Mouse (Mus musculus): ENCODE measurements around the gene Sema7a. TPM values are rescaled to one million over a fixed set of nuclear protein-coding genes. Genes with fewer than 3 reads are reported as not detected.

The Sema7a gene
- total RNA-seq, 1 experiment from 2014 or later, result 0.55 TPM

DNA sequence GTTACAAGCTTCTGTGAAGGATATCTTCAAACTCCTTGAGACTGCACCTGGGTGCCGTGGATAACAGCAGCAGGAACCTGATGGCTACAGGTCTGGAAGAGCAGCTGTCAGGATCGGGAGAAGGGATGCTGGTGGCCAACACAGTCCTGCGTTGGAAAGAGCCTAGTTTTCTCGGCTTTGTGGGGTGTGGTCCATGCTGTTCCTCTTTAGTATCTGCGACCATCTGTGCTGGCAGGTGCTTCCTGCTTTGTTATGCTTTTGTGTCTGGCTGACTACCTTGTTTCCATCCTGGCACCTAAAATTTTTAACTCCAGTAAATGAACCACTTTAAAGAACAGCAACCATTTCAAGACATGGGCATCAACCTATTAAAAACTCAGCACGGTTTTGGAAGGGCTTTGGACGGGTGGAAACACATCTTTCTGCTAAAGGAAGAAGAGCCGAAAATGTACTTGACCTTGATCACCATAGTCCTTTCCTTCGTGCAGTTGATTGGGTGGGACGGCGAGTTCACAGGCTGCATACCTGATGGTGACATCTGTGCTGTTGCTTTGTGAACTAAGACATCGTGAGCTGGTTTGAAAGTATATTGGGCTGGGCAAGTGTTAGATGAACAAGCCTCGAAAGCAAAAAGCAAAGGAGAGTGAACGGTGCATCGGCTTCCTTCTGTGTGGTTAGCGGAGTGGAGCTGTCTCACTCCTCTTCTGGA lies 66.0 kb downstream of the Sema7a start, which contains the start of gene Cyp11a1:
Cyp11a1 (plus strand) TSS at position 659 of the 709 bp plus-strand sequence.
- ATAC-seq (replicated peaks; ENCODE audit: low read depth, poor library complexity, severe bottlenecking), result no peak

DNA sequence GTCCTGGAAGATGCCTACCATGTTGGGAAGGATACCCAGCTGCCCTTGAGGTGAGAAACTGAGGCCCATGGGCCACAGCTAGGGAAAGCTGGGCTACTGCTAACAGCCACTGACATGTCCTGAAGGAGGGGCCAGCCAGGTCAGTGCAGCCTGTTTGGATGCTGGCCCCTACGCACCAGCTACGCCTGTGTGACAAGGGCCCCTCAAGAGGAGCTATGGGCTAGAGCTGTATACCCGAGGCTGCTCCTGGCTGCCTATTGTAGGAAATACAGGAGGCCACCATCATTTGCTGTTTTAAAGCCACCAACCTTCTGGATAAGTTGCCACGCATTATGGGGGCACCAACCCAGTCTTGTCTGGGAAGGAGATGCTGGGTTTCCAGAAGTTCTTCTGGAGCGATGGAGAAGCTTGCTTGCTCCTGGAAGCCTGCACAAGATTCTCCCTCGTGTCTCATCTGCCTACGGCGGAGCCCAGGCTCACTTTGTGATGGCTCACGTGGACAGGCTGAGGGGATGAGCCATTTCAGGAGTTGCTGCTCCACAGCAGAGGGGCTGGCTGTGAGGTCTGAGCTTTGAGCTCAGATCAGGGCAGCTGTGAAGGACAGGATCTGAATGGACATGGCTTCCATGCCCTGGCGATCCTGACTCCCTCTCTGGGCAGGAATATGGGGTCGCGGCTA lies 68.6 kb downstream of the Sema7a start:
- no peak for ATAC-seq (replicated peaks; ENCODE audit: low read depth, poor library complexity, severe bottlenecking)

- ATAC-seq (replicated peaks; ENCODE audit: low read depth, poor library complexity, severe bottlenecking), result no peak
Observed at GRCm38 (mm10) chr9:58009015-58009362, 69.1 kb downstream of the Sema7a start.

GRCm38 (mm10) chr9:58009588-58009987 lies 69.7 kb downstream of the Sema7a start:
- no peak for ATAC-seq (replicated peaks; ENCODE audit: low read depth, poor library complexity, severe bottlenecking)

GRCm38 (mm10) chr9:58011027-58011426 lies 71.1 kb downstream of the Sema7a start:
- ATAC-seq (replicated peaks; ENCODE audit: low read depth, poor library complexity, severe bottlenecking), result 0 out of 2 replicates have a peak, but pooled peaks have one; percentile 41

GRCm38 (mm10) chr9:58011552-58011951 lies 71.6 kb downstream of the Sema7a start:
- ATAC-seq (replicated peaks; ENCODE audit: low read depth, poor library complexity, severe bottlenecking), result no peak

Other genes with a start within 250 kb of the Sema7a start
- 7.2 and 9.8 TPM in 2 replicates for gene Edc3, start 231.6 kb upstream of the Sema7a start, total RNA-seq (2017)
- gene Clk3, start 174.3 kb upstream of the Sema7a start, total RNA-seq (2017), result 38.1 and 40.5 TPM in 2 replicates
- gene Arid3b, start 103.3 kb upstream of the Sema7a start, total RNA-seq (2017), result 1.9 and 2.2 TPM in 2 replicates
- gene Ubl7, start 29.1 kb upstream of the Sema7a start, total RNA-seq (2017), result 11.9 and 25.7 TPM in 2 replicates
- gene Cyp11a1, start 66.3 kb downstream of the Sema7a start, total RNA-seq (2017), result not detected in 2 replicates
- not detected in 2 replicates for gene Stra6, start 123.7 kb downstream of the Sema7a start, total RNA-seq (2017)
- gene Ccdc33, start 178.7 kb downstream of the Sema7a start, total RNA-seq (2017), result not detected in 2 replicates